Mouse (Mus musculus) stomach, postnatal 0 days (tissue): Measurements from ENCODE around the gene Hras. TPM values are rescaled to one million over a fixed set of nuclear protein-coding genes. Genes with fewer than 3 reads are reported as not detected.
A peak's percentile ranks its signal among the peaks of the same experiment; 100 is the strongest.

ENCODE experiments used
- ATAC-seq: fragments of 200-750 bp; cut with Nextera tagmentation; 2 replicates; pipeline ENCODE4 v1.8.0; 2017; ENCODE audit not compliant: low FRiP score, low TSS enrichment
- DNase-seq: peaks from one replicate; pipeline ENCODE4 v3.0.0-alpha.2; 2016; ENCODE audit warnings: low spot score
- H3K27ac ChIP-seq: fragments of 300-500 bp; sonication (generic); replicated peaks from 2 replicates; pipeline ENCODE4 v1.5.1; 2014; ENCODE audit warnings: mild to moderate bottlenecking, control low read depth
- H3K27me3 ChIP-seq: fragments of 300-500 bp; sonication (generic); 2 replicates; pipeline ENCODE4 v1.6.1; 2014; ENCODE audit warnings: low read length; ENCODE audit not compliant: control insufficient read depth, insufficient read depth
- H3K36me3 ChIP-seq: fragments of 300-500 bp; sonication (generic); 2 replicates; pipeline ENCODE4 v1.6.1; 2014; ENCODE audit warnings: low read length, mixed read lengths; ENCODE audit not compliant: control insufficient read depth, insufficient read depth
- H3K4me1 ChIP-seq: fragments of 300-500 bp; sonication (generic); replicated peaks from 2 replicates; pipeline ENCODE4 v1.6.1; 2014; ENCODE audit warnings: antibody characterized with exemption; ENCODE audit not compliant: control insufficient read depth, insufficient read depth
- H3K4me2 ChIP-seq: fragments of 300-500 bp; sonication (generic); replicated peaks from 2 replicates; pipeline ENCODE4 v1.6.1; 2014; ENCODE audit warnings: low read depth, mild to moderate bottlenecking, control low read depth, moderate library complexity
- H3K4me3 ChIP-seq: fragments of 300-500 bp; sonication (generic); 2 replicates; pipeline ENCODE4 v1.5.1; 2014; ENCODE audit warnings: low read depth, low read length, control low read depth
- H3K9ac ChIP-seq: fragments of 300-500 bp; sonication (generic); 2 replicates; pipeline ENCODE4 v1.6.1; 2014; ENCODE audit warnings: mild to moderate bottlenecking, low read length, control low read depth, mixed read lengths
- H3K9me3 ChIP-seq: fragments of 300-500 bp; sonication (generic); 2 replicates; pipeline ENCODE4 v1.6.1; 2016; ENCODE audit warnings: low read length; ENCODE audit not compliant: control insufficient read depth
- CTCF ChIP-seq: IDR thresholded peaks from 2 replicates; pipeline ENCODE4 v1.5.1; 2016; ENCODE audit warnings: antibody characterized with exemption, low read depth, mild to moderate bottlenecking, moderate library complexity
- EP300 ChIP-seq: optimal IDR thresholded peaks from 2 replicates; pipeline ENCODE3; 2016; ENCODE audit warnings: antibody characterized with exemption
- WGBS: fragments of 180-500 bp; shearing (Covaris S2); extraction: QIAGEN DNeasy Blood & Tissue Kit; methylation state at CpG from one replicate; pipeline ENCODE4 v1.1.7; 2014; 5-methylcytosine and 5-hydroxymethylcytosine counted together
- polyA plus RNA-seq: library from polyadenylated mRNA; unstranded; fragments of >200 nt; fragmentation: Nextera tagmentation; extraction: Ambion mirVana; gene quantifications from 2 replicates; pipeline ENCODE4 v1.2.1, GENCODE M21; 2015

Hras gene
- polyA plus RNA-seq, 1 experiment from 2014 or later: 125 TPM

DNA sequence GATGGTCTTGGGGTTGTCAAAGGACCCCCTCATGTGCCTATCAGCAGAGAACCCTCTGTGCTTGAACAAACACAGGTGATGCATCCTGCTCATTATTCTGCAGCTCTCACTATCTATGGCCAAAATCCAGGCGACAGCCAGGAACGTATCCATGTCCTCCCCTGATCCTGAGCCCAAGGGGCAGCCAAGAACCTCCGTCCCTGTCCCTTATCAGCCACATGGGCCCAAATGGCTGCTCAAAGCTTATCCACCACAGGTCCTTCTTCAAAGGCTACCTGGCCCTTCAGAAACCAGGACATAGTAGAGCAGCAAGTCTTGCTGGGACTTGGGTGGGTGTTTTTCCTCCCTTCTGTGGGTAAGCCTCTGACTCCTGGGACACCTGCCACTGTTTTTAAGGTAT is 5.6 kb downstream of the Hras start:
- no peak overlapping the region for H3K4me3 ChIP-seq
- 71% methylated on average over 3 of the region's 3 CpGs for WGBS

GRCm38 (mm10) chr7:141176173-141176572 is 17.6 kb downstream of the Hras start:
- peak; percentile 88 for DNase-seq
- under 1% methylated on average over 8 of the region's 8 CpGs for WGBS
- no peaks in the 10 kb centered on the region for H3K36me3 ChIP-seq
- no peak overlapping the region for H3K4me3 ChIP-seq
- ATAC-seq: no peak
- no peak for TF ChIP-seq EP300
- TF ChIP-seq CTCF: peak; percentile 97
- H3K27ac ChIP-seq: no peak overlapping the region
- H3K4me2 ChIP-seq: no peak overlapping the region
- no peak overlapping the region for H3K9ac ChIP-seq
- H3K4me1 ChIP-seq: no peaks in the 10 kb centered on the region
- no peaks in the 10 kb centered on the region for H3K27me3 ChIP-seq
- H3K9me3 ChIP-seq: no peaks in the 10 kb centered on the region

More for the DNA sequence above, 5.6 kb downstream of the Hras start:
- H3K36me3 ChIP-seq: peaks cover 26% of the 10 kb centered on the region
- TF ChIP-seq CTCF: no peak
- no peak for TF ChIP-seq EP300
- no peak overlapping the region for H3K27ac ChIP-seq
- no peak overlapping the region for H3K4me2 ChIP-seq
- no peak overlapping the region for H3K9ac ChIP-seq
- H3K4me1 ChIP-seq: peaks cover 4% of the 10 kb centered on the region; the same call in 1 of the 2 replicates
- DNase-seq: no peak
- H3K27me3 ChIP-seq: no peaks in the 10 kb centered on the region
- no peak for ATAC-seq
- H3K9me3 ChIP-seq: no peaks in the 10 kb centered on the region

- TF ChIP-seq CTCF: peak; percentile 39
- TF ChIP-seq EP300: no peak
- no peaks in the 10 kb centered on the region for H3K36me3 ChIP-seq
- no peaks in the 10 kb centered on the region for H3K27me3 ChIP-seq
- H3K27ac ChIP-seq: no peak overlapping the region
- H3K4me3 ChIP-seq: no peak overlapping the region
- H3K4me1 ChIP-seq: no peaks in the 10 kb centered on the region
- no peak for ATAC-seq
- 90% methylated on average over 4 of the region's 4 CpGs for WGBS
- no peaks in the 10 kb centered on the region for H3K9me3 ChIP-seq
- no peak overlapping the region for H3K9ac ChIP-seq
- no peak overlapping the region for H3K4me2 ChIP-seq
- no peak for DNase-seq
These were observed 18.7 kb downstream of the Hras start for GRCm38 (mm10) chr7:141175068-141175467.

GRCm38 (mm10) chr7:141173323-141173850 is 20.4 kb downstream of the Hras start:
- peak overlapping the region; percentile 81; the same call in 1 of the 2 replicates for H3K9ac ChIP-seq

GRCm38 (mm10) chr7:141172116-141173006 is 21.4 kb downstream of the Hras start, which contains the start of gene Rnh1:
Rnh1 (minus strand) TSS chr7:141172857.
- Histone ChIP-seq H3K9me3 (no peaks in the 10 kb centered on the region), H3K36me3 (no peaks in the 10 kb centered on the region), H3K4me3 (peak within 1 kb of the TSS; percentile 51), H3K27me3 (no peaks in the 10 kb centered on the region), H3K27ac (peak within 1 kb of the TSS; percentile 93), H3K4me1 (peaks cover 9% of the 10 kb centered on the region), H3K4me2 (peak within 1 kb of the TSS; percentile 63), H3K9ac (peak within 1 kb of the TSS; percentile 81)
- ATAC-seq (peak; percentile 91), DNase-seq (peak; percentile 94)
- peak; percentile 28; the same call in 1 of the 2 replicates for TF ChIP-seq CTCF
- no peak for TF ChIP-seq EP300
- WGBS: 2% methylated on average over 55 of the region's 55 CpGs

More at GRCm38 (mm10) chr7:141173323-141173850, 20.4 kb downstream of the Hras start:
- peak overlapping the region; percentile 63 for H3K4me2 ChIP-seq
- ATAC-seq (no peak), DNase-seq (no peak)
- H3K9me3 ChIP-seq: no peaks in the 10 kb centered on the region
- WGBS: 60% methylated on average over 5 of the region's 5 CpGs
- H3K4me3 ChIP-seq: peak overlapping the region; percentile 51
- H3K36me3 ChIP-seq: no peaks in the 10 kb centered on the region
- peak overlapping the region; percentile 93 for H3K27ac ChIP-seq
- TF ChIP-seq EP300 (no peak), CTCF (no peak)
- H3K27me3 ChIP-seq: no peaks in the 10 kb centered on the region
- 0 out of 2 replicates have a peak, but pooled peaks cover 2% of the 10 kb centered on the region for H3K4me1 ChIP-seq

DNA sequence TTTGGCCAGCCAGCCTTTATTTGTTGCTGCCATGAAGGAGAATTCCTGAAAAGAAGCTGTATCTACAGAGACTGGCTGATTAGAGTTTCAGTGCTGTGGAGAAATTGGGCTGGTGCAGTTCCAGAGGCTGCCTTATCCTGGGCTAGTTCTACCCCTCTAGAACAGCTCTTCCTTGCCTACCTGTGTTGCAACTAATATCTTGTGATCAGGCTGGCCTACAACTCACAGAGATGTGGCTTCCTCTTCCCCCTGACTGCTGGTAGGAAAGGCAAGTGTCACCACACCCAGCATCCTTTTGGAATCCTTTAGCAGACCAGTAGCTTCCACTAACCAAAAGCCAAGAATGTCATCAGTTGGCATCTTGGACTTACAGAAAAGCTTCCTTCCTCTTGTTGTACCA is 23.9 kb downstream of the Hras start:
- DNase-seq: no peak
- H3K4me1 ChIP-seq: peaks cover 9% of the 10 kb centered on the region
- peaks cover 5% of the 10 kb centered on the region; the same call in 1 of the 2 replicates for H3K36me3 ChIP-seq
- peak overlapping the region; percentile 93 for H3K27ac ChIP-seq
- no peak overlapping the region for H3K4me3 ChIP-seq
- no peak overlapping the region for H3K4me2 ChIP-seq
- H3K9ac ChIP-seq: no peak overlapping the region
- H3K9me3 ChIP-seq: no peaks in the 10 kb centered on the region
- ATAC-seq: no peak
- H3K27me3 ChIP-seq: no peaks in the 10 kb centered on the region
- no peak for TF ChIP-seq CTCF
- TF ChIP-seq EP300: no peak
